Mouse (Mus musculus) kidney, adult 2 months (tissue): Measurements from ENCODE around the gene Slc6a21. TPM values are rescaled to one million over a fixed set of nuclear protein-coding genes. Genes with fewer than 3 reads are reported as not detected.

Source experiments
- DNase-seq: peaks from one replicate; pipeline ENCODE4 v3.0.0; 2021
- H3K27ac ChIP-seq: fragments of 200-500 bp; 2 replicates; pipeline ENCODE4 v1.5.1; 2012; ENCODE audit warnings: low read depth, low read length, control low read depth, inconsistent platforms; ENCODE audit not compliant: insufficient read depth
- H3K27me3 ChIP-seq: fragments of 200-500 bp; replicated peaks from 2 replicates; pipeline ENCODE4 v1.6.1; 2012; ENCODE audit warnings: mild to moderate bottlenecking, moderate library complexity, low read length, inconsistent platforms; ENCODE audit not compliant: control insufficient read depth, insufficient read depth
- H3K36me3 ChIP-seq: fragments of 200-500 bp; 2 replicates; pipeline ENCODE4 v1.6.1; 2012; ENCODE audit warnings: mild to moderate bottlenecking, moderate library complexity, low read length, inconsistent platforms; ENCODE audit not compliant: control insufficient read depth, insufficient read depth
- H3K4me1 ChIP-seq: fragments of 200-500 bp; 2 replicates; pipeline ENCODE4 v1.6.1; 2011; ENCODE audit warnings: low read length; ENCODE audit not compliant: control insufficient read depth, insufficient read depth
- H3K4me3 ChIP-seq: fragments of 200-500 bp; 2 replicates; pipeline ENCODE4 v1.5.1; 2011; ENCODE audit warnings: mild to moderate bottlenecking, low read depth, low read length, control low read depth; ENCODE audit not compliant: insufficient read depth
- CTCF ChIP-seq: fragments of 200-500 bp; conservative IDR thresholded peaks from 2 replicates; pipeline ENCODE4 v1.5.1; 2011; ENCODE audit warnings: low read depth, mild to moderate bottlenecking, control low read depth, low read length, moderate library complexity, mixed read lengths; ENCODE audit not compliant: insufficient read depth, insufficient read length
- POLR2A ChIP-seq: fragments of 200-500 bp; IDR thresholded peaks from one replicate; pipeline ENCODE4 v1.6.1; 2011; ENCODE audit warnings: low read depth, low read length, control low read depth
- WGBS: fragments of 180-500 bp; shearing (Covaris S2); methylation state at CpG from one replicate; pipeline ENCODE4 v1.1.7; 2018; 5-methylcytosine and 5-hydroxymethylcytosine counted together
- polyA plus RNA-seq: library from polyadenylated mRNA; depleted of rRNA; stranded (reverse); fragments of >200 nt; gene quantifications from 2 replicates; pipeline ENCODE4 v1.2.3, GENCODE M21; 2012

Gene Slc6a21
- polyA plus RNA-seq, 1 experiment: 0.14 TPM

DNA sequence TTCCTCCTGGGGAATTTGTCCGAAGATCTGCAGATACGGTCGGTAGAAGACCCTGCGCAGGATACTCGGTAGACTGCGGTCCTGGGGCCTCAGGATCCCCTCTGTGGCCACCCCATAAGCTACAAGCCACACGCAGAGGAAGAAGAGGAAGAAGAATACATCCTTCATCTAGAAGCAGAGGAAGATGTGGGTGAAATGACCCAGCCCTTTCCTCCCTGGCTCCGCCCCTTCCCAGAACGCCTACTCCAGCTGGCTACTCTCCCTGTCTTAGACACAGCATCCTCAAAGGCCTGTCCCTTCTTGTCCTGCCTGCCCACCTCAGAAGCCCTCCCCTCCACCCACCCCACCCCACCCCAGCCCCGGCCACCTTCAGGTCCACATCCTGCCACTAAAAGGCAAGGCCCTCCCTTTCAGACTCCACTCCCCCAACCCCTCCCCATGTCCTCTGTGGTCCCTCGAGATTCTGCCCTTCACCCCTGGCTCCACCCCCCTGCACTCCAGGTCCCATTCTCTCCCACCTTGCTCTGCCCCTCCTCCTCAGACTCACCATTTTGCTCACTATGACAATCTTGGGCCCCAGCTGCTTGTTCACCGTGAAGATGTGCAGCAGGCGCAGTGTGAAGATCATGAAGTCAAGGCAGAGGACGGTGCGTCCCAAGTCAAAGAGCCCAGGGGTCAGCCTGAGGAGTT, 31.4 kb downstream of the Slc6a21 start:
- Histone ChIP-seq H3K4me1 (no peaks in the 10 kb centered on the region), H3K36me3 (no peaks in the 10 kb centered on the region), H3K27me3 (no peaks in the 10 kb centered on the region), H3K4me3 (no peak overlapping the region), H3K27ac (no peak overlapping the region)
- TF ChIP-seq POLR2A (no peak), CTCF (no peak)
- WGBS: 77% methylated on average over 15 of the region's 15 CpGs
- DNase-seq: peak; percentile 33

DNA sequence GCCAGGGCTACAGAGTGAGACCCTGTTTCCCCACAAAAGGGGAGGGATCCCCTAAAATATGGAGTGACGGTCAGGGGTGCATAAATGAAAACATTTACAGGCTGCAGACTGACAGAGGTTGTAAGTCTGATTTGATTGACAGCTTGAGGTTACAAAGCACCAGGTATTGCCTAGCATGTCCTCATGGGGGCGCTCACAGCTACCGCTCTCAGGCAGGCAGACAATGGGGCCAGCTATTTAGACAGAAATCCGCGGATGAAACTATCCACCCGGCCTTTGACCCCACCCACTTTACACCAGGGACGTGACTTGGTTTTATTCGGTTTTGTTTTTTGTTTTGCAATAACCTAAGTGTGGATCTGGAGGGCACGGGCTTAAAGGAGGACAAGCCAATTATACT, 32.1 kb downstream of the Slc6a21 start:
- peak; percentile 55 for DNase-seq
- TF ChIP-seq POLR2A: no peak
- peak; percentile 71 for TF ChIP-seq CTCF
- Histone ChIP-seq H3K4me3 (no peak overlapping the region), H3K27ac (no peak overlapping the region), H3K36me3 (no peaks in the 10 kb centered on the region), H3K27me3 (no peaks in the 10 kb centered on the region), H3K4me1 (no peaks in the 10 kb centered on the region)
- 23% methylated on average over 9 of the region's 9 CpGs for WGBS

DNA sequence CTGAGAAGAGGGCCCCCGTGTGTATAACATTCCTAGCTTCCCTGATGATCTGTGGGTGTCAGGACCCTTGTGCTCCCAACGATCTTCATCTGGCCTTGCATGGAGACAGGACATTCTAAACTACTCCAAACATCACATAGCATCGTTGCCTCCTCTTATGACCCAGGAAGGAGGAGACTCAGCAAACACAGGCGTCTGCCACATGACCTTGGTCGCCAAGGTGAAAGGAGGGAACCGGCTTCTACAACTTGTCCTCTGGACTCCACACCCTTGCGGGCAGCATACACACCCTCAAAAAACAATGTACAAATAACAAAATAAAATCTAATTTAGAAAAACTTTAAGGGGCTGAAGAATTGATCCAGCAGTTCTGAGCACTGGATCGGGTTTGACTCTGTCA, 34.7 kb downstream of the Slc6a21 start:
- Histone ChIP-seq H3K27me3 (no peaks in the 10 kb centered on the region), H3K36me3 (no peaks in the 10 kb centered on the region), H3K4me1 (peaks cover 8% of the 10 kb centered on the region; the same call in 1 of the 2 replicates), H3K4me3 (no peak overlapping the region), H3K27ac (no peak overlapping the region)
- no peak for TF ChIP-seq POLR2A
- TF ChIP-seq CTCF: no peak
- 42% methylated on average over 8 of the region's 8 CpGs for WGBS
- DNase-seq: peak; percentile 27

DNA sequence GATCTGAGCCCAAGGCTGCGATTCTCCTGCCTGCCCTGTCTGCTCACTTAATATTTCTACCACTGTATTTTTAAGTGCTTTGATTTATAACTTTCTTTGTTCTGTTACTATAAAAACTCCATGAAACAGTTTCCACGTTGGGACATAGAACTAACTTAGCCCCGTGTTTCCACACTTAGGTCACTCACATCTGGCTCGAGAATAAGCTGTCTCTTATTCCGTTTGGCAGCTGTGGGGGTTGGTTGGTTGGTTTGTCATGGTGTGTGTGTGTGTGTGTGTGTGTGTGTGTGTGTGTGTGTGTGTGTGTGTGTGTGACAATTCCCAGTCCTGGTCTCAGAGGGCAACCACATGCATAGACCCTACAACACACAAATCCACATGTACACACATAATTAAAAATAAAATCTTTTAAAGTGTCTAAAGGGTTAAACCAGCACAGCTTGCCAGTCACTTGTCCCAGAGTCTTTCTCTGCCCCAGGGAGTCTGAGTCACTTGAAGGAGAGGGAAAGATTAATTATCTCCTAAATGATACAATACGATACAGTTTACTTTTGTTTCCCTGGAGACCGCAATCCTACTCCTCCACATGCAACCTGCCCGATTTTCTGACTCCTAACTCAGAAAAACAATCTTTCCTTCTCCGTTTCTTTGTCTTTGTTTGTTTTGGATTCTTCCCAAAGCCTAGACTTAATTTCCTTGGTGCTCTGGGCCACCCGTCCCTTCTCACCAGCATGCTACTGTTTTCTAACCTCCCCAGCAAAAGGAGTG, 35.6 kb downstream of the Slc6a21 start:
- no peak overlapping the region for H3K27ac ChIP-seq
- H3K27me3 ChIP-seq: no peaks in the 10 kb centered on the region
- TF ChIP-seq POLR2A: no peak
- no peak for TF ChIP-seq CTCF
- peak; percentile 14 for DNase-seq
- H3K36me3 ChIP-seq: no peaks in the 10 kb centered on the region
- H3K4me3 ChIP-seq: no peak overlapping the region
- H3K4me1 ChIP-seq: peaks cover 8% of the 10 kb centered on the region; the same call in 1 of the 2 replicates
- 36% methylated on average over 10 of the region's 10 CpGs for WGBS

DNA sequence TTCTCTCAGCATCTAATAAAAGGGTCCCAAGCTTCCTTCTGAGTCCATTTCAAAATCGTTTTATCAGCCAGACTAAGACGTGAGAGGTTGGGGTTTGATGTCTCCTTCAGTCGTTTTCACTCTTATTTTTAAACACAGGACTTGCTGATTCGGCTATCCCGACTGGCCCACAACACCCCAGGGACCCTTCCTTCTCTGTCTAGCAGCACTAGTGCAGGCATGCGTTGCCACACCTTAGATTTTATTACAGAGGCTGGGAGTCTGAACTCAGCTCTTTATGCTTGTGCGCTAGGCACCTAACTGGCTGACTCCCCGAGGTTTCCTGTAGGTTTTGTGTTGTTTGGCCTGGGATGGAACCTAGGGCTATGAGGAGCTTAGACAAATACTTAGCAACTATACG, 36.2 kb downstream of the Slc6a21 start:
- no peak for TF ChIP-seq CTCF
- TF ChIP-seq POLR2A: no peak
- Histone ChIP-seq H3K36me3 (no peaks in the 10 kb centered on the region), H3K27ac (no peak overlapping the region), H3K27me3 (no peaks in the 10 kb centered on the region), H3K4me1 (peaks cover 8% of the 10 kb centered on the region; the same call in 1 of the 2 replicates), H3K4me3 (no peak overlapping the region)
- DNase-seq: no peak
- WGBS: 41% methylated on average over 9 of the region's 9 CpGs

DNA sequence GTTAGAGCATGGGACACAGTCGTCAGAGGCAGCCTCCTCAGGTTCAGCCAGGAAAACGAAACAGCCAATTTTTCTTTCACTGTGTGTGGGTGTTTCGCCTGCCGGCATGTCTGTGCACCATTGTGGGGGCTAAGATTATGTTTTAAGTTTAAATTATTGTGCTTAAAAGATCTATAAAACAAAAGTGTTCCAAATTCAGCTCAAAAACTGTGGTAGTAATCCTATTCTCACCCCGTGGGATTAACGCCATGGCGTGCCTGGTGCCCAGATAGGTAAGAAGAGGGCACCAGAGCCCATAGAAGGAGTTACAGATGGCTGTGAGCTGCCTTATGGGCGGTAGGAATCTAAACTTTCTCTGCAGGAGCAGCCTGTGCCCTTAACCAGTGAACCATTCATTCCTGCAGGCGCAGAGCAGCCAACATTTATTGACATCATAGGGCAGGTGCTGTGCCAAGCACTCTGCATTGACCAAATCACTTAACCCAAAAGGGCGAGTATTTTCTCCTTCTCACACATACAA, 37.9 kb downstream of the Slc6a21 start:
- WGBS: 51% methylated on average over 10 of the region's 10 CpGs
- H3K4me3 ChIP-seq: no peak overlapping the region
- TF ChIP-seq CTCF: no peak
- TF ChIP-seq POLR2A: no peak
- H3K27ac ChIP-seq: no peak overlapping the region; the same call in 1 of the 2 replicates
- no peaks in the 10 kb centered on the region for H3K36me3 ChIP-seq
- H3K27me3 ChIP-seq: no peaks in the 10 kb centered on the region
- H3K4me1 ChIP-seq: peaks cover 8% of the 10 kb centered on the region; the same call in 1 of the 2 replicates
- DNase-seq: peak; percentile 81

DNA sequence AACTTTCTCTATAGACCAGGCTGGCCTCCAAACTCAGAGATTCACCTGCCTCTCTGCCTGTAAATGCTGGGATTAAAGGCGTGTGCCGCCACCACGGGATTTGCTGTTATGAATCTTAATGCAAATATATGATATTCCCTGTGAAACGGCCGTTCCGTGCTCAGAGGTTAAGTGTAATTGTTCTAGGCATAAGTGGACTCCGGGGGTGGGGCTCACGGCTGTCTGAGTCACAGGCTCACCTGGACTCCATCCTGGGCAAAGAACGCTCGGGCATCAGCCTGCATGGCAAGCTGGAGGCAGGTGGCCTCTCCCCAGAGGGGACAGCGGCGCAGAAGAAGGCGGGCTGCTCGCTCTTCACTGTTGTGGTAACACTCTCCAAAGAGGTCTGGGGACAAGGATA, 39.2 kb downstream of the Slc6a21 start:
- no peak for DNase-seq
- no peaks in the 10 kb centered on the region for H3K27me3 ChIP-seq
- WGBS: 90% methylated on average over 14 of the region's 14 CpGs
- H3K4me1 ChIP-seq: peaks cover 8% of the 10 kb centered on the region; the same call in 1 of the 2 replicates
- H3K27ac ChIP-seq: no peak overlapping the region
- no peak overlapping the region for H3K4me3 ChIP-seq
- H3K36me3 ChIP-seq: no peaks in the 10 kb centered on the region
- TF ChIP-seq CTCF: no peak
- TF ChIP-seq POLR2A: no peak
